Mouse (Mus musculus): ENCODE results near the gene Mecom. TPM values are rescaled to one million over a fixed set of nuclear protein-coding genes. Genes with fewer than 3 reads are reported as not detected.
A peak's percentile ranks its signal among the peaks of the same experiment; 100 is the strongest.

The Mecom gene
- polyA plus RNA-seq, 1 experiment from 2014 or later: 38.7 TPM

GRCm38 (mm10) chr3:30478252-30478651 lies 69.6 kb downstream of the Mecom start:
- Histone ChIP-seq H3K36me3 (no peaks in the 10 kb centered on the region), H3K27ac (ENCODE audit: poor library complexity, severe bottlenecking) (no peak overlapping the region), H3K9ac (no peak overlapping the region), H3K27me3 (replicated peaks) (no peaks in the 10 kb centered on the region), H3K9me3 (replicated peaks) (no peaks in the 10 kb centered on the region), H3K4me1 (replicated peaks) (0 out of 2 replicates have a peak, but pooled peaks cover 7% of the 10 kb centered on the region), H3K4me2 (no peak overlapping the region), H3K4me3 (no peak overlapping the region)
- ATAC-seq (ENCODE audit: insufficient number of reproducible peaks, low FRiP score): no peak
- WGBS: 31% methylated on average over 6 of the region's 6 CpGs

GRCm38 (mm10) chr3:30477008-30477407 lies 70.8 kb downstream of the Mecom start:
- no peak for ATAC-seq (ENCODE audit: insufficient number of reproducible peaks, low FRiP score)
- Histone ChIP-seq H3K27me3 (replicated peaks) (no peaks in the 10 kb centered on the region), H3K4me3 (no peak overlapping the region), H3K4me2 (no peak overlapping the region), H3K9ac (no peak overlapping the region), H3K4me1 (replicated peaks) (0 out of 2 replicates have a peak, but pooled peaks cover 7% of the 10 kb centered on the region), H3K27ac (ENCODE audit: poor library complexity, severe bottlenecking) (no peak overlapping the region), H3K36me3 (no peaks in the 10 kb centered on the region), H3K9me3 (replicated peaks) (no peaks in the 10 kb centered on the region)
- WGBS: 62% methylated on average over 5 of the region's 5 CpGs

GRCm38 (mm10) chr3:30475591-30475990 lies 72.2 kb downstream of the Mecom start:
- H3K4me2 ChIP-seq: no peak overlapping the region
- 33% methylated on average over 6 of the region's 6 CpGs for WGBS
- no peaks in the 10 kb centered on the region for H3K27me3 ChIP-seq (replicated peaks)
- H3K4me3 ChIP-seq: no peak overlapping the region
- H3K27ac ChIP-seq (ENCODE audit: poor library complexity, severe bottlenecking): no peak overlapping the region
- 0 out of 2 replicates have a peak, but pooled peaks cover 5% of the 10 kb centered on the region for H3K4me1 ChIP-seq (replicated peaks)
- no peaks in the 10 kb centered on the region for H3K9me3 ChIP-seq (replicated peaks)
- H3K9ac ChIP-seq: no peak overlapping the region
- H3K36me3 ChIP-seq: no peaks in the 10 kb centered on the region
- no peak for ATAC-seq (ENCODE audit: insufficient number of reproducible peaks, low FRiP score)

- Histone ChIP-seq H3K27me3 (replicated peaks) (no peaks in the 10 kb centered on the region), H3K36me3 (no peaks in the 10 kb centered on the region), H3K4me3 (no peak overlapping the region), H3K4me1 (replicated peaks) (peaks cover 21% of the 10 kb centered on the region), H3K27ac (ENCODE audit: poor library complexity, severe bottlenecking) (no peak overlapping the region), H3K4me2 (no peak overlapping the region), H3K9me3 (replicated peaks) (no peaks in the 10 kb centered on the region), H3K9ac (no peak overlapping the region)
- ATAC-seq (ENCODE audit: insufficient number of reproducible peaks, low FRiP score): no peak
- WGBS: 58% methylated on average over 7 of the region's 7 CpGs
Measured at GRCm38 (mm10) chr3:30468068-30468835, 79.6 kb downstream of the Mecom start.

- WGBS: 56% methylated on average over 11 of the region's 11 CpGs
- Histone ChIP-seq H3K4me2 (no peak overlapping the region), H3K9ac (no peak overlapping the region), H3K9me3 (replicated peaks) (0 out of 2 replicates have a peak, but pooled peaks cover 2% of the 10 kb centered on the region), H3K27ac (ENCODE audit: poor library complexity, severe bottlenecking) (no peak overlapping the region), H3K4me1 (replicated peaks) (peaks cover 25% of the 10 kb centered on the region), H3K4me3 (no peak overlapping the region), H3K36me3 (no peaks in the 10 kb centered on the region), H3K27me3 (replicated peaks) (no peaks in the 10 kb centered on the region)
- ATAC-seq (ENCODE audit: insufficient number of reproducible peaks, low FRiP score): no peak
Measured at GRCm38 (mm10) chr3:30466031-30466650, 81.7 kb downstream of the Mecom start.

GRCm38 (mm10) chr3:30464497-30464896 lies 83.3 kb downstream of the Mecom start:
- Histone ChIP-seq H3K9ac (no peak overlapping the region), H3K27ac (ENCODE audit: poor library complexity, severe bottlenecking) (no peak overlapping the region), H3K4me1 (replicated peaks) (peaks cover 23% of the 10 kb centered on the region), H3K27me3 (replicated peaks) (no peaks in the 10 kb centered on the region), H3K36me3 (no peaks in the 10 kb centered on the region), H3K9me3 (replicated peaks) (0 out of 2 replicates have a peak, but pooled peaks cover 2% of the 10 kb centered on the region), H3K4me3 (no peak overlapping the region), H3K4me2 (no peak overlapping the region)
- WGBS: 86% methylated on average over 3 of the region's 3 CpGs
- ATAC-seq (ENCODE audit: insufficient number of reproducible peaks, low FRiP score): no peak

- Histone ChIP-seq H3K36me3 (no peaks in the 10 kb centered on the region), H3K4me1 (replicated peaks) (peaks cover 18% of the 10 kb centered on the region), H3K27me3 (replicated peaks) (no peaks in the 10 kb centered on the region), H3K4me2 (no peak overlapping the region), H3K4me3 (no peak overlapping the region), H3K9ac (no peak overlapping the region), H3K27ac (ENCODE audit: poor library complexity, severe bottlenecking) (no peak overlapping the region), H3K9me3 (replicated peaks) (0 out of 2 replicates have a peak, but pooled peaks cover 2% of the 10 kb centered on the region)
- WGBS: 85% methylated on average over 2 of the region's 2 CpGs
- ATAC-seq (ENCODE audit: insufficient number of reproducible peaks, low FRiP score): no peak
Measured at GRCm38 (mm10) chr3:30461831-30462230, 86.0 kb downstream of the Mecom start.

- Histone ChIP-seq H3K27ac (ENCODE audit: poor library complexity, severe bottlenecking) (no peak overlapping the region), H3K36me3 (no peaks in the 10 kb centered on the region), H3K4me2 (no peak overlapping the region), H3K9me3 (replicated peaks) (0 out of 2 replicates have a peak, but pooled peaks cover 2% of the 10 kb centered on the region), H3K27me3 (replicated peaks) (no peaks in the 10 kb centered on the region), H3K4me1 (replicated peaks) (peaks cover 13% of the 10 kb centered on the region), H3K4me3 (no peak overlapping the region), H3K9ac (no peak overlapping the region)
- WGBS: 69% methylated on average over 9 of the region's 9 CpGs
- ATAC-seq (ENCODE audit: insufficient number of reproducible peaks, low FRiP score): peak; percentile 61; the same call in 1 of the 2 replicates
Measured at GRCm38 (mm10) chr3:30460890-30461578, 86.8 kb downstream of the Mecom start.

- ATAC-seq (ENCODE audit: insufficient number of reproducible peaks, low FRiP score): no peak
Measured at GRCm38 (mm10) chr3:30459626-30460025, 88.2 kb downstream of the Mecom start.

GRCm38 (mm10) chr3:30457975-30458678 lies 89.7 kb downstream of the Mecom start:
- Histone ChIP-seq H3K36me3 (no peaks in the 10 kb centered on the region), H3K4me2 (no peak overlapping the region), H3K27ac (ENCODE audit: poor library complexity, severe bottlenecking) (no peak overlapping the region), H3K4me3 (no peak overlapping the region), H3K9ac (no peak overlapping the region), H3K4me1 (replicated peaks) (peaks cover 13% of the 10 kb centered on the region), H3K9me3 (replicated peaks) (0 out of 2 replicates have a peak, but pooled peaks cover 2% of the 10 kb centered on the region), H3K27me3 (replicated peaks) (no peaks in the 10 kb centered on the region)
- WGBS: 46% methylated on average over 9 of the region's 9 CpGs
- no peak for ATAC-seq (ENCODE audit: insufficient number of reproducible peaks, low FRiP score)

More at GRCm38 (mm10) chr3:30459626-30460025, 88.2 kb downstream of the Mecom start:
- Histone ChIP-seq H3K4me1 (replicated peaks) (peaks cover 13% of the 10 kb centered on the region), H3K9me3 (replicated peaks) (0 out of 2 replicates have a peak, but pooled peaks cover 2% of the 10 kb centered on the region), H3K9ac (no peak overlapping the region), H3K36me3 (no peaks in the 10 kb centered on the region), H3K27ac (ENCODE audit: poor library complexity, severe bottlenecking) (no peak overlapping the region), H3K27me3 (replicated peaks) (no peaks in the 10 kb centered on the region), H3K4me2 (no peak overlapping the region), H3K4me3 (no peak overlapping the region)
- WGBS: 86% methylated on average over 4 of the region's 4 CpGs
